Mouse (Mus musculus) intestine, embryonic 16.5 days (tissue): Measurements from ENCODE around the gene Zfhx2. TPM values are rescaled to one million over a fixed set of nuclear protein-coding genes. Genes with fewer than 3 reads are reported as not detected.
A peak's percentile ranks its signal among the peaks of the same experiment; 100 is the strongest.

Source experiments
- ATAC-seq: fragments of 200-750 bp; cut with Nextera tagmentation; 2 replicates; pipeline ENCODE4 v1.8.0; 2017; ENCODE audit warnings: moderate TSS enrichment, moderate library complexity
- H3K27ac ChIP-seq: fragments of 300-500 bp; sonication (generic); 2 replicates; pipeline ENCODE4 v1.5.1; 2014; ENCODE audit warnings: mild to moderate bottlenecking, low read length
- H3K27me3 ChIP-seq: fragments of 300-500 bp; sonication (generic); replicated peaks from 2 replicates; pipeline ENCODE4 v1.6.1; 2014; ENCODE audit warnings: low read length, control low read depth, mixed read lengths; ENCODE audit not compliant: control insufficient read depth, insufficient read depth
- H3K36me3 ChIP-seq: fragments of 300-500 bp; sonication (generic); 2 replicates; pipeline ENCODE4 v1.6.1; 2014; ENCODE audit warnings: low read length, control low read depth; ENCODE audit not compliant: control insufficient read depth, insufficient read depth
- H3K4me1 ChIP-seq: fragments of 300-500 bp; sonication (generic); 2 replicates; pipeline ENCODE4 v1.6.1; 2014; ENCODE audit warnings: low read length, control low read depth, mixed read lengths; ENCODE audit not compliant: control insufficient read depth, insufficient read depth
- H3K4me2 ChIP-seq: fragments of 300-500 bp; sonication (generic); 2 replicates; pipeline ENCODE4 v1.6.1; 2014; ENCODE audit warnings: low read depth, low read length, control low read depth
- H3K4me3 ChIP-seq: fragments of 300-500 bp; sonication (generic); 2 replicates; pipeline ENCODE4 v1.5.1; 2014; ENCODE audit warnings: mild to moderate bottlenecking, low read length
- H3K9ac ChIP-seq: fragments of 300-500 bp; sonication (generic); 2 replicates; pipeline ENCODE4 v1.6.1; 2014; ENCODE audit warnings: low read depth, low read length
- H3K9me3 ChIP-seq: fragments of 300-500 bp; sonication (generic); 2 replicates; pipeline ENCODE4 v1.6.1; 2016; ENCODE audit warnings: low read length, control low read depth; ENCODE audit not compliant: control insufficient read depth
- WGBS: fragments of 180-500 bp; shearing (Covaris S2); extraction: QIAGEN DNeasy Blood & Tissue Kit; methylation state at CpG from one replicate; pipeline ENCODE4 v1.1.7; 2014; 5-methylcytosine and 5-hydroxymethylcytosine counted together
- polyA plus RNA-seq: library from polyadenylated mRNA; unstranded; fragments of >200 nt; fragmentation: Nextera tagmentation; extraction: Ambion mirVana; gene quantifications from 2 replicates; pipeline ENCODE4 v1.2.1, GENCODE M21; 2015

Zfhx2 gene
- polyA plus RNA-seq, 1 experiment from 2014 or later = 2.7 TPM

- H3K9ac ChIP-seq = no peak overlapping the region
- WGBS = 92% methylated on average over 16 of the region's 16 CpGs
- ATAC-seq = no peak
- H3K9me3 ChIP-seq = no peaks in the 10 kb centered on the region
- peaks cover 5% of the 10 kb centered on the region for H3K4me1 ChIP-seq
- H3K4me3 ChIP-seq = no peak overlapping the region
- peaks cover 7% of the 10 kb centered on the region; the same call in 1 of the 2 replicates for H3K36me3 ChIP-seq
- no peak overlapping the region for H3K27ac ChIP-seq
- H3K4me2 ChIP-seq = no peak overlapping the region
- H3K27me3 ChIP-seq = no peaks in the 10 kb centered on the region
Measured at GRCm38 (mm10) chr14:55016876-55017275, 75.2 kb downstream of the Zfhx2 start.

GRCm38 (mm10) chr14:55015767-55016111 lies 76.4 kb downstream of the Zfhx2 start:
- WGBS = under 1% methylated on average over 17 of the region's 17 CpGs
- peak overlapping the region; percentile 66 for H3K27ac ChIP-seq
- peak overlapping the region; percentile 73 for H3K9ac ChIP-seq
- peaks cover 5% of the 10 kb centered on the region for H3K4me1 ChIP-seq
- no peaks in the 10 kb centered on the region for H3K27me3 ChIP-seq
- ATAC-seq = no peak
- peak overlapping the region; percentile 64 for H3K4me3 ChIP-seq
- no peaks in the 10 kb centered on the region for H3K36me3 ChIP-seq
- no peaks in the 10 kb centered on the region for H3K9me3 ChIP-seq
- peak overlapping the region; percentile 72 for H3K4me2 ChIP-seq

DNA sequence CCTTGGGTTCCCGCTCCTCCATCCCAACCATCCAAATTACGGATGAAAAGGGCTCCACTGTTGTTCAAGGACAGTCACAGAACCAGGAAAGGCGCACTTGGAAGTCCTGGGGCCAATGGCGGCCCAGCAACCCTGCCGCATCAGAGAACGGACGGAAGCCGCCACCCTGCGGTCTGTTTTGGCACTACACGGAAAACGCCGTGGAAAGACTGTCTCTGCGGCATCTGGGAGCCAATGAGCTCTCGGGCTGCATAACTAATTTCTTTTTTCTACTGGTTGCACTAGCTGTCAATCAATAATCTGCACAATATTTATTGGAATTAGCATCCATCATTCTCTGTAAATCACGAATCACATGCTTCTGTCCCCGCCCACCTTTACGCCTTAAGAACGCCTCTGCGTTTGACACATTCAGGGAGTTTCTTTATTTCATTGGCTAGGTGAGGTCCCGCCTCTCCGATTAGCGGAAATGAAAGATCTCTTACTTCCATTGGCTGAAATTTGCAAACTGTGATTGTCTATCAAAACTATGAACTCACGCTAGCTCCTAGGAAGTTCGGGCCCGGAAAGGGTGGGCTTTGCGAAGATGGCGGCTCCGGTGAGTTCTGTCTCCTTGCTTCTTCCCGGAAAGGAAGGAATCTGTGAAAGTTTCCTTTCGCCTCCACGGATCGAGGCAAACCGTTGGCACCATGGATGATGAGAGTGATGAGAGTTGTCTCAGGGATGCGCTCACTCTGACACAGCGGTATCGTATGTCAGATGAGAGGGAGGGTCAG lies 76.9 kb downstream of the Zfhx2 start, which contains the start of gene Ngdn:
Gene Ngdn (plus strand): TSS at position 464 of the 776 bp plus-strand sequence.
- Histone ChIP-seq H3K4me2 (peak within 1 kb of the TSS; percentile 72), H3K9ac (peak within 1 kb of the TSS; percentile 75), H3K4me3 (peak within 1 kb of the TSS; percentile 64), H3K27ac (peak within 1 kb of the TSS; percentile 92), H3K27me3 (no peaks in the 10 kb centered on the region), H3K36me3 (no peaks in the 10 kb centered on the region), H3K4me1 (peaks cover 5% of the 10 kb centered on the region), H3K9me3 (no peaks in the 10 kb centered on the region)
- WGBS = under 1% methylated on average over 36 of the region's 36 CpGs
- peak; percentile 97 for ATAC-seq

DNA sequence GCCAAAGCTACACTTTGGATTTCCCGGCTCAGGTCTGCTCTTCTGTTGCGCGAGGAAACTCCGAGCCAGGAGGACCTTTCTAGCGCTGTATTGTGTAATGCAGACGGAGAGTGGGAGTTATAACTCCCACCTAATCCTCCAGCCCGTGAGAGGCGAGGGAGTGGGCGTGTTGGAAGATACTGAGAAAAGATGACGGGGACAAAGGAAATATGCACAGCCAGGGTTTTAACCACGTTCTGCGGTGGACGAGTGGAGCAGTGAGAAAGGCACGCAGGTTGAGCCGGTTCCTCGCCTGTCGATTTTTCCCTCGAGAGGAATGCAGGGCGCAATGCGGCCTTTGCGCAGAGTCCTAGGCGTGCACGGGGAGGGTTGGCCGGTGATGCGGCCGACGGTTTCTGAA lies 77.5 kb downstream of the Zfhx2 start:
- H3K4me3 ChIP-seq = peak overlapping the region; percentile 50
- WGBS = under 1% methylated on average over 27 of the region's 27 CpGs

GRCm38 (mm10) chr14:55011116-55011515 lies 81.0 kb downstream of the Zfhx2 start:
- no peak overlapping the region for H3K27ac ChIP-seq
- no peak overlapping the region for H3K4me2 ChIP-seq
- no peaks in the 10 kb centered on the region for H3K36me3 ChIP-seq
- H3K9ac ChIP-seq = no peak overlapping the region
- no peak for ATAC-seq
- 64% methylated on average over 4 of the region's 4 CpGs for WGBS
- no peaks in the 10 kb centered on the region for H3K9me3 ChIP-seq
- no peak overlapping the region for H3K4me3 ChIP-seq
- no peaks in the 10 kb centered on the region for H3K27me3 ChIP-seq
- H3K4me1 ChIP-seq = no peaks in the 10 kb centered on the region

More for the DNA sequence above, 77.5 kb downstream of the Zfhx2 start:
- Histone ChIP-seq H3K36me3 (no peaks in the 10 kb centered on the region), H3K9ac (peak overlapping the region; percentile 75), H3K27me3 (no peaks in the 10 kb centered on the region), H3K27ac (peak overlapping the region; percentile 92), H3K9me3 (no peaks in the 10 kb centered on the region), H3K4me2 (peak overlapping the region; percentile 54), H3K4me1 (peaks cover 5% of the 10 kb centered on the region)
- ATAC-seq = peak; percentile 72

Other genes starting within 250 kb of the Zfhx2 start
- 6.1 and 10.2 TPM in 2 replicates for gene Homez, start 221.4 kb downstream of the Zfhx2 start, polyA plus RNA-seq
- gene Ppp1r3e, start 214.8 kb downstream of the Zfhx2 start, polyA plus RNA-seq = 1.4 and 1.8 TPM in 2 replicates
- 5.1 and 5.8 TPM in 2 replicates for gene Bcl2l2, start 208.9 kb downstream of the Zfhx2 start, polyA plus RNA-seq
- 0.49 and 0.76 TPM in 2 replicates for gene Gm20521, start 208.9 kb downstream of the Zfhx2 start, polyA plus RNA-seq
- gene Pabpn1, start 199.8 kb downstream of the Zfhx2 start, polyA plus RNA-seq = 79.8 and 84.7 TPM in 2 replicates
- 21.2 and 23.8 TPM in 2 replicates for gene Slc22a17, start 179.2 kb downstream of the Zfhx2 start, polyA plus RNA-seq
- 17.1 and 18.0 TPM in 2 replicates for gene Efs, start 166.2 kb downstream of the Zfhx2 start, polyA plus RNA-seq
- gene Il25, start 159.6 kb downstream of the Zfhx2 start, polyA plus RNA-seq = 0.12 TPM in 1 of 2 replicates, not detected in the other
- gene Cmtm5, start 156.1 kb downstream of the Zfhx2 start, polyA plus RNA-seq = 2.0 and 2.8 TPM in 2 replicates
- gene Myh6, start 125.4 kb downstream of the Zfhx2 start, polyA plus RNA-seq = 0.46 and 0.77 TPM in 2 replicates
- gene Gm17428, start 115.4 kb downstream of the Zfhx2 start, polyA plus RNA-seq = not detected in 2 replicates
- 2.6 and 4.1 TPM in 2 replicates for gene Myh7, start 97.7 kb downstream of the Zfhx2 start, polyA plus RNA-seq
- gene Ngdn, start 76.9 kb downstream of the Zfhx2 start, polyA plus RNA-seq = 87.2 and 89.2 TPM in 2 replicates
- 17.9 and 20.7 TPM in 2 replicates for gene Thtpa, start 2.5 kb upstream of the Zfhx2 start, polyA plus RNA-seq
- gene Ap1g2, start 14.3 kb upstream of the Zfhx2 start, polyA plus RNA-seq = 106 and 120 TPM in 2 replicates
- gene Jph4, start 24.6 kb upstream of the Zfhx2 start, polyA plus RNA-seq = 0.82 and 1.2 TPM in 2 replicates
- 0.28 and 0.37 TPM in 2 replicates for gene Dhrs2, start 129.7 kb upstream of the Zfhx2 start, polyA plus RNA-seq